Mouse (Mus musculus) heart, embryonic 14.5 days (tissue): ENCODE results near the gene Rab3il1. TPM values are rescaled to one million over a fixed set of nuclear protein-coding genes. Genes with fewer than 3 reads are reported as not detected.

Experiments
- ATAC-seq: fragments of 200-750 bp; cut with Nextera tagmentation; 2 replicates; pipeline ENCODE4 v1.8.0; 2017; ENCODE audit warnings: low read depth, moderate TSS enrichment; ENCODE audit not compliant: insufficient number of reproducible peaks, insufficient read depth, low FRiP score
- H3K27ac ChIP-seq, 2 experiments: fragments of 200-500 bp in 1 of 2; fragments of 300-500 bp in 1 of 2; sonication (generic) in 1 of 2; replicated peaks in 1 of 2; 2 replicates each; pipeline ENCODE4 v1.5.1; 2012 to 2014; ENCODE audit warnings: low read depth in 2 of 2, low read length in 2 of 2, control low read depth in 1 of 2, mild to moderate bottlenecking in 1 of 2, mixed read lengths in 1 of 2; ENCODE audit not compliant: control insufficient read depth in 1 of 2, insufficient read depth in 1 of 2
- H3K27me3 ChIP-seq: fragments of 300-500 bp; sonication (generic); 2 replicates; pipeline ENCODE4 v1.6.1; 2014; ENCODE audit warnings: mild to moderate bottlenecking, low read length, control low read depth; ENCODE audit not compliant: control insufficient read depth, insufficient read depth
- H3K36me3 ChIP-seq: fragments of 300-500 bp; sonication (generic); 2 replicates; pipeline ENCODE4 v1.6.1; 2014; ENCODE audit warnings: mild to moderate bottlenecking, control low read depth, low read length, mixed read lengths; ENCODE audit not compliant: control insufficient read depth, insufficient read depth
- H3K4me1 ChIP-seq, 2 experiments: fragments of 200-500 bp in 1 of 2; fragments of 300-500 bp in 1 of 2; sonication (generic) in 1 of 2; 2 replicates each; pipeline ENCODE4 v1.6.1; 2012 to 2014; ENCODE audit warnings: low read length in 2 of 2, control low read depth in 1 of 2, mixed read lengths in 1 of 2; ENCODE audit not compliant: control insufficient read depth in 2 of 2, insufficient read depth in 2 of 2
- H3K4me2 ChIP-seq: fragments of 300-500 bp; sonication (generic); 2 replicates; pipeline ENCODE4 v1.6.1; 2014; ENCODE audit warnings: mild to moderate bottlenecking, low read length
- H3K4me3 ChIP-seq, 2 experiments: fragments of 200-500 bp in 1 of 2; fragments of 300-500 bp in 1 of 2; sonication (generic) in 1 of 2; 2 replicates each; pipeline ENCODE4 v1.5.1; 2012 to 2014; ENCODE audit warnings: low read length in 2 of 2, mild to moderate bottlenecking in 2 of 2, control low read depth in 1 of 2, low read depth in 1 of 2, moderate library complexity in 1 of 2; ENCODE audit not compliant: control insufficient read depth in 1 of 2, insufficient read depth in 1 of 2
- H3K9ac ChIP-seq: fragments of 300-500 bp; sonication (generic); 2 replicates; pipeline ENCODE4 v1.6.1; 2014; ENCODE audit warnings: mild to moderate bottlenecking, low read length
- H3K9me3 ChIP-seq: fragments of 300-500 bp; sonication (generic); 2 replicates; pipeline ENCODE4 v1.6.1; 2016; ENCODE audit warnings: low read length, control low read depth; ENCODE audit not compliant: control insufficient read depth
- WGBS: fragments of 180-500 bp; shearing (Covaris S2); extraction: QIAGEN DNeasy Blood & Tissue Kit; methylation state at CpG from one replicate; pipeline ENCODE4 v1.1.7; 2014; 5-methylcytosine and 5-hydroxymethylcytosine counted together
- polyA plus RNA-seq: library from polyadenylated mRNA; unstranded; fragments of >200 nt; fragmentation: Nextera tagmentation; extraction: Ambion mirVana; gene quantifications from 2 replicates; pipeline ENCODE4 v1.2.1, GENCODE M21; 2014

Rab3il1 gene
- polyA plus RNA-seq = 27.6 and 27.7 TPM in 2 replicates

DNA sequence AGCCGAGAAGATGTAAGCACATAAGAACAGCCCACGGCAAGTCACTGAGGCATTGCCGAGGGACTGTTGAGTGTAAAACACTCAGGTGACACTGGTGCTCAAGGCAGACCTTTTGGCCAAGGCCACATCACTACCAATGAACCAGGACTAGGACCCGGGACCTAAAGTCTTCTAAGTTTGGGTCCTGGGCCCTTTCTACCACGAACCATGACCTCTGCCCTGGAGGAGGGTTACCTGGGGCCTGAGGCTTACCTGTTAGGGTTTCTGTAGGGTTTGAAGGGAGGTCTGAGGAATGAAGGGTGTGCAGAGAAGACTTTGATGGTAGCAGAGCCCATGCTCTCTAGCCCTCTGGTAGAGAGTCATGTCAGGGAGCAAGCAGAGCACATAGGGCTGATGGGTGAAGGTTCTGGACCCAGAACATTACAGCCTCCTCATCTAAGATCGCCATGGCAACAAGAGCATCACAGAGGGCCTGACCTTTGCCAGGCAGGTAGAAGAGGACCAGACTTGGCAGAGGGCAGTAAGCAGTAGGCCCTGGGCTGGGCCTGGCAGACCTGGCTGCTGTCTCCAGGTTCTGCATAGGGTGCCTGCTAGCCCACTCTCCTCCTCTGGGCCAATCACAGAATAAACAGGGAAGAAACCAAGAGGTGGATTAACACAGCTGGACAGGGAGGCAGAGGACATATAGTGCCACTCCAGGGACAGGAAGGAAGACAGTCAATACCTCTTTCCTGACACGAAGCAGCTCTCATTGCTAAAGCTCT, at the start of gene Rab3il1, which contains the start of gene Best1:
Gene Rab3il1 (plus strand): TSS at position 464 of the 764 bp plus-strand sequence.
Gene Best1 (minus strand): TSS at position 428 of the 764 bp plus-strand sequence.
- Histone ChIP-seq H3K27me3 (no peaks in the 10 kb centered on the region), H3K4me1 (no peaks in the 10 kb centered on the region; a peak in 1 of 4 replicates), H3K4me3 (no peak within 1 kb of the TSS), H3K9ac (no peak within 1 kb of the TSS), H3K9me3 (no peaks in the 10 kb centered on the region), H3K4me2 (no peak within 1 kb of the TSS), H3K36me3 (no peaks in the 10 kb centered on the region), H3K27ac (no peak within 1 kb of the TSS)
- no peak for ATAC-seq
- 76% methylated on average over 7 of the region's 7 CpGs for WGBS

DNA sequence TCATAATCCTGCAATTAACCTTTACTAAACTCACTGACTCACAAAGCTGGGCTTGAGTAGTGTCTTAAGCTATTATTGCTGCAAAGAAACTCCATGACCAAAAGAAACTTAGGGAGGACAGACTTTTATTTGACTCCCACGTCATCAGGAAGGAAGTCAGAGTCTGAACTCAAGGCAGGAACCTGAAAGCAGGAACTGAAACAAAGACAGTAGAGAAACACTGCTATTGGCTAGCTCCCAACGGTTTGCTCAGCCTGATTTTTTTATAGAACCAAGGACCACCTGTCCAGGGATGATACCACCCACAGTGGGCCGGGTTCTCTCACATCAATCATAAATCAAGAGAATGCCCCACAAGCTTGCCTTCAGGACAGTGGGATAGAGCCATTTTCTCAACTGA, 49.1 kb upstream of the Rab3il1 start:
- Histone ChIP-seq H3K27ac (no peak overlapping the region), H3K4me3 (no peak overlapping the region), H3K9me3 (0 out of 2 replicates have a peak, but pooled peaks cover 4% of the 10 kb centered on the region), H3K4me1 (peaks cover 5 to 13% of the 10 kb centered on the region in 2 experiments), H3K9ac (no peak overlapping the region), H3K36me3 (no peaks in the 10 kb centered on the region), H3K4me2 (no peak overlapping the region), H3K27me3 (no peaks in the 10 kb centered on the region)
- WGBS = 66% methylated on average over 3 of the region's 3 CpGs
- ATAC-seq = no peak

DNA sequence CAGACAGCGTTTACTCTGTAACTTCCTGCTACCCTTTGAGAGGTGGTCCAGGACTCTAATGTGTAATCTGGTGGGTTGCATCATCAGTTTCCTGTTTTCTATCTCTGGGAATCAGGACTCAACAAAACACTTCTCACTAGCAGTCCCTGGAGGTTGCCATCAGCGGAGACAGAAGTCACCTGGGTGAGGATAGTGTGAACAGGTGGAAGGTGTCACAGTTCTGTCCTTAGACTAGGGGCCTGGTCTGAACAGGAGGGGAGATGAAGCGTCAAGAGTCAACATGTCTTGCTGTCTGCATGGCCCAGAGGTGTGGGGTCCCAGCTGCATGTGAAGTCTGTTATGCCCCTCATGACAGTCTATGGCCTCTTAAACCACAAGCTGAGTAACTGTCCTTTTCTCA, 48.6 kb upstream of the Rab3il1 start:
- Histone ChIP-seq H3K9me3 (0 out of 2 replicates have a peak, but pooled peaks cover 4% of the 10 kb centered on the region), H3K4me3 (no peak overlapping the region), H3K27me3 (no peaks in the 10 kb centered on the region), H3K27ac (no peak overlapping the region), H3K9ac (no peak overlapping the region), H3K4me1 (peaks cover 5 to 13% of the 10 kb centered on the region in 2 experiments), H3K36me3 (no peaks in the 10 kb centered on the region), H3K4me2 (no peak overlapping the region)
- WGBS = 82% methylated on average over 3 of the region's 3 CpGs
- ATAC-seq = no peak

DNA sequence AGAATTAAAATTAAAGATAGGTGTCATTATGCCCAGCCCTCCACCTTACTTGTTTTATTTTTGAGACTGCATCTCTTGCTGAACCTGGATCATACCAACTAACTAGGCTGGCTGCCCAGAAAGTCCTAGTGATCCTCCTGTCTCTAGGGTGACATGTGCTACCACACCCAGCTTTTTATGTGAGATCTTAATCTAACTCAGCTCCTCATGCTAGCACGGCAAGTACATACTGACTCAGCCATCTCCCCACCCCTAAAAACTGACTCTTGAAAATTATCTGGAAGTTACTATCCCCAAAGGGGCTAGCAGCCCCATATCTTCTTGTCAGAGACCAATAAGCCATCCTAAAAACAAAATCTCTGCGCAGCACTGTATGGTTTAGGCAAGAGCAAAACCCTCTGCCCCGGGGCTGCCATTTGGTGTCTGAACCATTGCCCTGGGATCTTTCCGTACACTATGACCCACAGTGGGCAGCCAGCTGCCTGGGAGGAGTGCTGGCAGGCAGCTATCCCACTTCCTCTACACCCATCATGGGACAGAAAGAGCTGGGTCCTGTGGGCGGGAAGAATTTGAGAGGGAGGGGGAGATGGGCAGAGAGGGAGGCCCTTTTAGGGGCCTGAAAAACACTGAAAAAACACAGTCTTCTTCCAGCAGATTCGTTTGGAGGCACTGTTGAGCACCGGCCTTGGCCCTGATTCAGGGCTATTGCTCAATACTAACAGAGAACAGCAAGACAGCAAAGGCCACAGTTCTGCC, 47.2 kb upstream of the Rab3il1 start:
- peak overlapping the region; percentile 36 for H3K4me2 ChIP-seq
- WGBS = 28% methylated on average over 7 of the region's 7 CpGs
- H3K27me3 ChIP-seq = no peaks in the 10 kb centered on the region
- H3K9ac ChIP-seq = 0 out of 2 replicates have a peak overlapping the region, but pooled peaks have one; percentile 58
- H3K36me3 ChIP-seq = no peaks in the 10 kb centered on the region
- H3K4me1 ChIP-seq = peaks cover 5 to 13% of the 10 kb centered on the region in 2 experiments
- H3K4me3 ChIP-seq = no peak overlapping the region
- peak overlapping the region; percentile 84 to 88 for H3K27ac ChIP-seq
- peak; percentile 81 for ATAC-seq
- 0 out of 2 replicates have a peak, but pooled peaks cover 4% of the 10 kb centered on the region for H3K9me3 ChIP-seq

DNA sequence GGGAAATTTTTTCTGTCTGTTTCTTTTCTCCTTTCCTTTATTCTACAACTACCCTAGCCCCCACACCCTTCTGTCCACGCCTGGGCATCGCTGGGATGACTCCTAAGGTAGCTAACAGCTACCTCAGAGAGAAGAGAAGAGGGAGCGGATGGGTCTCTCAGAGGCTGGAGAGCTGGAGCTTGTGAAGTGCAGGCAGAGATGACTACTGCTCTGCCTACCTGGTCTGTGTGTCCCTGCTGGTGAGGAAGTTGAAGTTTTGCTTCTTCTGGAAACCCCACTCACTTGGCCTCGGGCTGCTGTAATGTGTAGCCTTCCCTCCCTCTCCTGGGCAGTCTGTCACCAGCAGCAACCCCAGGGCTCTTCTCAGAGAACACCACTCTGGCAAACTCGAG, 46.7 kb upstream of the Rab3il1 start:
- peaks cover 5 to 13% of the 10 kb centered on the region in 2 experiments for H3K4me1 ChIP-seq
- H3K27me3 ChIP-seq = no peaks in the 10 kb centered on the region
- H3K4me3 ChIP-seq = no peak overlapping the region
- H3K27ac ChIP-seq = peak overlapping the region; percentile 84 to 88
- 31% methylated on average over 5 of the region's 5 CpGs for WGBS
- no peaks in the 10 kb centered on the region for H3K36me3 ChIP-seq
- peak overlapping the region; percentile 58; the same call in 1 of the 2 replicates for H3K9ac ChIP-seq
- peak; percentile 49; the same call in 1 of the 2 replicates for ATAC-seq
- 0 out of 2 replicates have a peak, but pooled peaks cover 1% of the 10 kb centered on the region for H3K9me3 ChIP-seq
- peak overlapping the region; percentile 36 for H3K4me2 ChIP-seq

DNA sequence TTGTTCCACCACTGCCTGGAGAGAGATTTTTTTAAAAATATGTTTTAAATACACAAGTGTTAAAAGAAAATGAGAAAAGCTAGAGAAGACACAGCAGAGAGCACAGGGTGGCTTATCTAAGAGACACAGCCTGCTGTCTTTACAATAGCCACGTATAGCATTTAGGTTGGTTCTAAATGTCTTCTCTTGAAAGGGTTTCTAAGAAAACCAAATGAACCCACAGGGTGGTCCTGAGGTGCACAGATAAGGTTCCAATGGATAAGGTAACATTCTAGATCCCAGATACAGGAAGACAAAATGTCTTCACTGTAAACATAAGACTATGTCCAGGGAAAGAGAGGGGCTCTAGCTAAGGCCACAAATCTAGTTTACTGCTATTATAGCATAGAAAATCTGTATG, 46.0 kb upstream of the Rab3il1 start:
- WGBS = 26% methylated on average over 1 of the region's 1 CpGs
- no peaks in the 10 kb centered on the region for H3K9me3 ChIP-seq
- ATAC-seq = no peak
- H3K27ac ChIP-seq = peak overlapping the region in 1 of 2 experiments; percentile 84; a peak in 2 of 4 replicates
- H3K4me3 ChIP-seq = no peak overlapping the region
- peaks cover 5 to 13% of the 10 kb centered on the region in 2 experiments for H3K4me1 ChIP-seq
- no peak overlapping the region for H3K4me2 ChIP-seq
- H3K9ac ChIP-seq = no peak overlapping the region
- no peaks in the 10 kb centered on the region for H3K36me3 ChIP-seq
- no peaks in the 10 kb centered on the region for H3K27me3 ChIP-seq

DNA sequence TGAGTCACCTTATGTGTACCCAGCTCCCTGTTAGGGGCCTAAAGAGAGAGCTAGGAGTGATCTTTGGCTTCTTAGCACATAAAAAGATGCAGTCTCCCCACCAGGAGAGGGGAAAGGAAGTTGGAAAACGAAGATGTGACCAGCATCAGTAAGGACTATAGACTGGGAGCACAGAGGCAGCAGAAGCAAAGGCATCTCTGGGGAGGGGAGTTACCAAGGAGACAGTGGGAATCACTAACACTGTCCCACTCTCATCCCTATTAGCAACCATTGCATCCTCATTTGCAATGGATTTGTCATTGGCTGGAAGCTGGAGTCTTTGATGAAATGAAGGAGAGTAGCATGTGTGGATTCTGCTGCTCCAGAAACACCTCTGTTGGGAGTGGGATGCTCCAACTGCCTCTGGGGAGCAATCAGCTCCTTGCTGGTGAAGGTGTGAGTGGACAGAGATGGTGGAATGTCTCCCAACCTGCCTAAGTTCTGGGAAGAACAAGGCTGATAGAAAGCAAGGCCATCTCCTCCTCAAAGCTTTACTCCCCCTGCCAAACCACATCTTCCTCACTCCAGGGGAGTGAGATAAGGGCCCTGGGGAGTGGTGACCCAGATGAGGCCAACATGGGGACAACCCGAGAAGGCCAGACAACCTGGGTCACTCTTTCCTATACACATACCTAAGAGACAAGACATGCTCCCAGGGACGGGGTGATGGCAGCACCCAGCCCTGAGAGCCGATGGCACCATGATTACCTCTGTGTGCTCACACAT, 44.7 kb upstream of the Rab3il1 start:
- Histone ChIP-seq H3K9ac (no peak overlapping the region), H3K27ac (no peak overlapping the region), H3K9me3 (no peaks in the 10 kb centered on the region), H3K27me3 (no peaks in the 10 kb centered on the region), H3K4me3 (no peak overlapping the region), H3K4me2 (no peak overlapping the region), H3K36me3 (no peaks in the 10 kb centered on the region), H3K4me1 (peaks cover 5 to 13% of the 10 kb centered on the region in 2 experiments)
- ATAC-seq = no peak
- 66% methylated on average over 4 of the region's 4 CpGs for WGBS
